Mouse (Mus musculus): ENCODE results near the gene Hist2h2aa2. TPM values are rescaled to one million over a fixed set of nuclear protein-coding genes. Genes with fewer than 3 reads are reported as not detected.
A peak's percentile ranks its signal among the peaks of the same experiment; 100 is the strongest.
"Not testable (repeated sequence)": the region's sequence is repeated elsewhere in the genome, so short reads cannot be mapped to it uniquely, and the experiment has no call there.

Hist2h2aa2 gene
- total RNA-seq (2014; rRNA removed) (1,755 and 2,054 TPM in 2 replicates), polyA plus RNA-seq (2015; fragmentation: Nextera tagmentation; extraction: Ambion mirVana) (52.1 and 62.1 TPM in 2 replicates)

DNA sequence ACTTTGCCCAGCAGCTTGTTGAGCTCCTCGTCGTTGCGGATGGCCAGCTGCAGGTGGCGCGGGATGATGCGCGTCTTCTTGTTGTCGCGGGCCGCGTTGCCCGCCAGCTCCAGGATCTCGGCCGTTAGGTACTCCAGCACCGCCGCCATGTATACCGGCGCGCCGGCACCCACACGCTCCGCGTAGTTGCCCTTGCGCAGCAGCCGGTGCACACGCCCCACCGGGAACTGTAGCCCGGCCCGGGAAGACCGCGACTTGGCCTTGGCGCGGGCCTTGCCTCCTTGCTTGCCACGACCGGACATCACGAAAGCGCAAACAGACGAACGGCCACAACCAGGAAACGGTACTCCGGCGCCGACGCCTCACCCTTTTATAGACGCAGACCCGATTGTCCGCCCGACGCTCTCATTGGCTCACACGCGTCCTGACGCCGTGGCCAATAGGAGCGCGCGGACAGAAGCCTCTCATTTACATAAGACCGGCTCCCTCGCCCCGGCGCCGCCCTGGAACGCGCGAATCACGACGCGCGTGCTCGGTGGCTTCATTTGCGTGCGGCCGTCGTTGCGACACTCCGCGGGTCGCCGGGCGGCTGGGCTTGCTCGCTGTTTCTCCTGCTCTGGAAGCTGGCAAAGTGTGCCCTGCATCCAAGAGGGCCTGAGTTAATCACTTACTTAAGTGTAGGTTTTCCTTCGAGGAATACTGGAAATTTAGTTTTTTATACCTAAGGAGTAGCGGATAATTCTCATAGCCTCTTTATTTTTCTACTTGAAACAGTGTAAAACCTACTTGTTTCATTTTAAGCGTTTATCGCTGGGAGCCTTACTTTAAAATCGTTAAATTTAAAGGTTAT, at the start of gene Hist2h2aa2:
Gene Hist2h2aa2, minus strand, starts transcription at position 328 of the 850 bp plus-strand sequence.
- not testable (repeated sequence) for H3K4me1 ChIP-seq (ENCODE audit: insufficient read depth, low read length); H3K27me3 ChIP-seq (ENCODE audit: insufficient read depth, low read length); H3K36me3 ChIP-seq (ENCODE audit: insufficient read depth, low read length); H3K9me3 ChIP-seq (ENCODE audit: low read length)
- ATAC-seq, result peak; percentile 92
- Histone ChIP-seq H3K4me2 (ENCODE audit: low read depth, low read length) (peak within 1 kb of the TSS; percentile 53), H3K9ac (replicated peaks; ENCODE audit: low read length) (peak within 1 kb of the TSS; percentile 40; the same call in 1 of the 2 replicates), H3K4me3 (ENCODE audit: low read length) (peak within 1 kb of the TSS; percentile 29), H3K27ac (peak within 1 kb of the TSS; percentile 72)
- peak; percentile 79 for DNase-seq (ENCODE audit: low spot score)
- 7% methylated on average over 12 of the region's 85 CpGs for WGBS

DNA sequence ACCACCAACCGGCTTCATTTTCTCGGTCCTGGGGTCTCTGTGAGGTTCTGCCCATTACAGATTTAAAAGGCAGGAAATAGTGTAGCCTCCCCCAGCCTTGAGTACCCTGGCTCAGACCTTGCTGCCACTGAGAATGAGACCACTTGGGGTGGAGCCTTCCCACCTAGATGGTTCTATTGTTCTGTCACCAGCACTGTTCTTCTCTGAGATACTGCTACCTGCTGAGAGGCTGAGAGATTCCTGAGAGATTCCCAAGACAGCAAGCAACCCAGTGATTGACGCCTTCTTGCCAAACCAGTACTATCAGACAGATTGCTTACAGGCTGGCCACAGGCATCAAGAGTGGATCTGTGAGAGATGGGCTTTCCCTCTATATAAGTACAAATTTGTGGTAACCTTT, 49.1 kb upstream of the Hist2h2aa2 start:
- H3K27me3 ChIP-seq (ENCODE audit: insufficient read depth, low read length), result 0 out of 2 replicates have a peak, but pooled peaks cover 3% of the 10 kb centered on the region
- H3K36me3 ChIP-seq (ENCODE audit: insufficient read depth, low read length), result no peaks in the 10 kb centered on the region
- H3K4me3 ChIP-seq (ENCODE audit: low read length), result no peak overlapping the region
- WGBS, result 67% methylated on average over 3 of the region's 3 CpGs
- no peak overlapping the region for H3K4me2 ChIP-seq (ENCODE audit: low read depth, low read length)
- TF ChIP-seq CTCF (IDR thresholded peaks at IDR 0.05; ENCODE audit: low read depth), result no peak
- no peaks in the 10 kb centered on the region for H3K9me3 ChIP-seq (ENCODE audit: low read length)
- no peak overlapping the region for H3K27ac ChIP-seq
- no peak for ATAC-seq
- no peak for DNase-seq (ENCODE audit: low spot score)
- H3K9ac ChIP-seq (replicated peaks; ENCODE audit: low read length), result no peak overlapping the region
- no peaks in the 10 kb centered on the region for H3K4me1 ChIP-seq (ENCODE audit: insufficient read depth, low read length)

- H3K36me3 ChIP-seq (ENCODE audit: insufficient read depth, low read length); H3K4me3 ChIP-seq (ENCODE audit: low read length); ATAC-seq; H3K4me2 ChIP-seq (ENCODE audit: low read depth, low read length); DNase-seq (ENCODE audit: low spot score); H3K4me1 ChIP-seq (ENCODE audit: insufficient read depth, low read length); H3K9me3 ChIP-seq (ENCODE audit: low read length); H3K9ac ChIP-seq (replicated peaks; ENCODE audit: low read length); H3K27me3 ChIP-seq (ENCODE audit: insufficient read depth, low read length); H3K27ac ChIP-seq: not testable (repeated sequence)
- TF ChIP-seq CTCF (IDR thresholded peaks at IDR 0.05; ENCODE audit: low read depth), result peak; percentile 82
- WGBS, result 94% methylated on average over 11 of the region's 11 CpGs
These were observed 47.3 kb upstream of the Hist2h2aa2 start for GRCm38 (mm10) chr3:96287334-96287733.

- TF ChIP-seq CTCF (IDR thresholded peaks at IDR 0.05; ENCODE audit: low read depth), result peak; percentile 66
- WGBS, result 19% methylated on average over 4 of the region's 4 CpGs
- H3K27me3 ChIP-seq (ENCODE audit: insufficient read depth, low read length), result 0 out of 2 replicates have a peak, but pooled peaks cover 5% of the 10 kb centered on the region
- no peaks in the 10 kb centered on the region for H3K36me3 ChIP-seq (ENCODE audit: insufficient read depth, low read length)
- H3K4me1 ChIP-seq (ENCODE audit: insufficient read depth, low read length), result no peaks in the 10 kb centered on the region
- DNase-seq (ENCODE audit: low spot score), result peak; percentile 73
- H3K9me3 ChIP-seq (ENCODE audit: low read length), result no peaks in the 10 kb centered on the region
- H3K9ac ChIP-seq (replicated peaks; ENCODE audit: low read length), result no peak overlapping the region
- no peak overlapping the region for H3K4me3 ChIP-seq (ENCODE audit: low read length)
- no peak overlapping the region for H3K4me2 ChIP-seq (ENCODE audit: low read depth, low read length)
- no peak for ATAC-seq
- H3K27ac ChIP-seq, result no peak overlapping the region
These were observed 44.4 kb upstream of the Hist2h2aa2 start for GRCm38 (mm10) chr3:96284457-96284856.

DNA sequence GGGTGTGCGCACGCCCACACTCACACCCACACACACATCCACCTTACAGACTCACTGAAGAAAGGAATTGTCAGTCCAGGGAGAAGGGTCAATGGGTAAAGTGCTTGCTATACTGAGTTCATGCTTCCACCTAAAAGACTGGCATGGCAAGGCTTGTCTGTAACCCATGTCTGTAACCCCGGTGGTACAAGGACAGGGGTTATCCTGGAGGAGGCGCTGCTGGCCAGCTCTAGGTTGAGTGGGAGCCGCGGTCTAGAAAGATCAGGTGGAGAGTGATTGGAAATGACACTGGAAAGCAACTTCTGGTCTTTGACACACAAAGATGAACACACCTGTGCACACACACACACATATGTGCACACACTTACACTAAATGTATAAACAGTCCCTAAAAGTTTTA, 40.6 kb upstream of the Hist2h2aa2 start:
- H3K27me3 ChIP-seq (ENCODE audit: insufficient read depth, low read length), result 0 out of 2 replicates have a peak, but pooled peaks cover 2% of the 10 kb centered on the region
- H3K4me1 ChIP-seq (ENCODE audit: insufficient read depth, low read length), result peaks cover 4% of the 10 kb centered on the region; the same call in 1 of the 2 replicates

GRCm38 (mm10) chr3:96277800-96278624, 37.9 kb upstream of the Hist2h2aa2 start:
- Histone ChIP-seq H3K27me3 (ENCODE audit: insufficient read depth, low read length) (no peaks in the 10 kb centered on the region), H3K9ac (replicated peaks; ENCODE audit: low read length) (peak overlapping the region; percentile 51), H3K4me3 (ENCODE audit: low read length) (peak overlapping the region; percentile 42), H3K36me3 (ENCODE audit: insufficient read depth, low read length) (no peaks in the 10 kb centered on the region), H3K4me1 (ENCODE audit: insufficient read depth, low read length) (peaks cover 4% of the 10 kb centered on the region; the same call in 1 of the 2 replicates), H3K4me2 (ENCODE audit: low read depth, low read length) (peak overlapping the region; percentile 80), H3K9me3 (ENCODE audit: low read length) (no peaks in the 10 kb centered on the region), H3K27ac (peak overlapping the region; percentile 83)
- WGBS, result under 1% methylated on average over 49 of the region's 49 CpGs
- TF ChIP-seq CTCF (IDR thresholded peaks at IDR 0.05; ENCODE audit: low read depth), result peak; percentile 86
- peak; percentile 97 for DNase-seq (ENCODE audit: low spot score)
- peak; percentile 98 for ATAC-seq

More for the DNA sequence above, 40.6 kb upstream of the Hist2h2aa2 start:
- DNase-seq (ENCODE audit: low spot score) (no peak), ATAC-seq (no peak)
- Histone ChIP-seq H3K4me3 (ENCODE audit: low read length) (no peak overlapping the region), H3K9ac (replicated peaks; ENCODE audit: low read length) (no peak overlapping the region), H3K27ac (no peak overlapping the region), H3K4me2 (ENCODE audit: low read depth, low read length) (no peak overlapping the region), H3K36me3 (ENCODE audit: insufficient read depth, low read length) (no peaks in the 10 kb centered on the region), H3K9me3 (ENCODE audit: low read length) (no peaks in the 10 kb centered on the region)
- no peak for TF ChIP-seq CTCF (IDR thresholded peaks at IDR 0.05; ENCODE audit: low read depth)
- WGBS, result 53% methylated on average over 6 of the region's 6 CpGs

All from hindbrain, postnatal 0 days (tissue).